Mouse (Mus musculus) MEL (cell line): ENCODE results near the gene Scamp2. TPM values are rescaled to one million over a fixed set of nuclear protein-coding genes. Genes with fewer than 3 reads are reported as not detected.

Experiments
- DNase-seq: peaks from one replicate; pipeline ENCODE4 v3.0.0; 2011; ENCODE audit warnings: low read depth, low spot score
- H3K27ac ChIP-seq: 2 replicates; pipeline ENCODE4 v1.5.1; 2012; ENCODE audit warnings: low read depth, mild to moderate bottlenecking, control low read depth, low read length, moderate library complexity; ENCODE audit not compliant: control insufficient read depth
- H3K27me3 ChIP-seq, 2 experiments: fragments of 150-350 bp in 1 of 2; sonication (generic) in 1 of 2; 2 replicates each; pipeline ENCODE4 v1.6.1; 2012; ENCODE audit warnings: low read length in 2 of 2, mild to moderate bottlenecking in 2 of 2, improper control_type of control experiment in 1 of 2, moderate library complexity in 1 of 2; ENCODE audit not compliant: insufficient read depth in 2 of 2, control insufficient read depth in 1 of 2
- H3K36me3 ChIP-seq, 2 experiments: 2 replicates each; pipeline ENCODE4 v1.6.1; 2012 to 2014; ENCODE audit warnings: low read length in 2 of 2, improper control_type of control experiment in 1 of 2, inconsistent platforms in 1 of 2, mild to moderate bottlenecking in 1 of 2; ENCODE audit not compliant: insufficient read depth in 2 of 2, control insufficient read depth in 1 of 2
- H3K4me1 ChIP-seq, 2 experiments: fragments of 150-350 bp in 1 of 2; sonication (generic) in 1 of 2; 2 replicates each; pipeline ENCODE4 v1.6.1; 2012; ENCODE audit warnings: low read length in 2 of 2, improper control_type of control experiment in 1 of 2, mild to moderate bottlenecking in 1 of 2; ENCODE audit not compliant: insufficient read depth in 2 of 2, control insufficient read depth in 1 of 2
- H3K4me3 ChIP-seq, 2 experiments: fragments of 150-350 bp in 1 of 2; sonication (generic) in 1 of 2; 2 replicates each; pipeline ENCODE4 v1.5.1; 2012; ENCODE audit warnings: low read depth in 2 of 2, low read length in 2 of 2, mild to moderate bottlenecking in 2 of 2, moderate library complexity in 2 of 2, control low read depth in 1 of 2, improper control_type of control experiment in 1 of 2; ENCODE audit not compliant: control insufficient read depth in 1 of 2, insufficient read depth in 1 of 2
- H3K79me2 ChIP-seq: 2 replicates; pipeline ENCODE4 v1.6.1; 2012; ENCODE audit warnings: mild to moderate bottlenecking, low read length, moderate library complexity; ENCODE audit not compliant: control insufficient read depth, poor library complexity, insufficient read depth
- H3K9ac ChIP-seq: 2 replicates; pipeline ENCODE4 v1.6.1; 2012; ENCODE audit warnings: low read depth, mild to moderate bottlenecking, control low read depth, low read length, moderate library complexity; ENCODE audit not compliant: control insufficient read depth, poor library complexity, severe bottlenecking
- H3K9me3 ChIP-seq: fragments of 150-350 bp; sonication (generic); replicated peaks from 2 replicates; pipeline ENCODE4 v1.6.1; 2012; ENCODE audit warnings: mild to moderate bottlenecking, low read length, improper control_type of control experiment, moderate library complexity; ENCODE audit not compliant: insufficient read depth
- CHD1 ChIP-seq: IDR thresholded peaks from 2 replicates; pipeline ENCODE4 v1.6.1; 2012; ENCODE audit warnings: low read depth, mild to moderate bottlenecking, inconsistent platforms, low read length, improper control_type of control experiment
- CHD2 ChIP-seq: IDR thresholded peaks from 2 replicates; pipeline ENCODE4 v1.6.1; 2011; ENCODE audit warnings: low read length, improper control_type of control experiment
- CTCF ChIP-seq, 3 experiments: IDR thresholded peaks in 2 of 3; conservative IDR thresholded peaks in 1 of 3; 2 replicates each; pipeline ENCODE4 v1.5.1; 2011 to 2012; ENCODE audit warnings: low read length in 3 of 3, low read depth in 2 of 3, mild to moderate bottlenecking in 2 of 3, improper control_type of control experiment in 1 of 3, inconsistent platforms in 1 of 3, mixed read lengths in 1 of 3, moderate library complexity in 1 of 3; ENCODE audit not compliant: control insufficient read depth in 1 of 3, insufficient read depth in 1 of 3, poor library complexity in 1 of 3, severe bottlenecking in 1 of 3
- E2F4 ChIP-seq: IDR thresholded peaks from 2 replicates; pipeline ENCODE4 v1.6.1; 2011; ENCODE audit warnings: low read depth, low read length, improper control_type of control experiment, borderline replicate concordance
- ELF1 ChIP-seq: IDR thresholded peaks from 2 replicates; pipeline ENCODE4 v1.6.1; 2014; ENCODE audit warnings: low read depth, mild to moderate bottlenecking, inconsistent platforms, low read length, improper control_type of control experiment, moderate library complexity
- EP300 ChIP-seq, 2 experiments: IDR thresholded peaks; 2 replicates each; pipeline ENCODE4 v1.6.1; 2011; ENCODE audit warnings: improper control_type of control experiment in 2 of 2, low read length in 2 of 2, low read depth in 1 of 2, mild to moderate bottlenecking in 1 of 2
- ETS1 ChIP-seq: IDR thresholded peaks from 2 replicates; pipeline ENCODE4 v1.6.1; 2012; ENCODE audit warnings: low read depth, mild to moderate bottlenecking, inconsistent platforms, low read length, improper control_type of control experiment, moderate library complexity
- GABPA ChIP-seq: IDR thresholded peaks from 2 replicates; pipeline ENCODE4 v1.6.1; 2012; ENCODE audit warnings: low read depth, mild to moderate bottlenecking, inconsistent platforms, low read length, improper control_type of control experiment, moderate library complexity
- GATA1 ChIP-seq: IDR thresholded peaks from 2 replicates; pipeline ENCODE4 v1.6.1; 2011; ENCODE audit warnings: low read depth, low read length, improper control_type of control experiment
- HCFC1 ChIP-seq: IDR thresholded peaks from 2 replicates; pipeline ENCODE4 v1.6.1; 2012; ENCODE audit warnings: low read depth, mild to moderate bottlenecking, inconsistent platforms, low read length, improper control_type of control experiment, moderate library complexity
- MAFK ChIP-seq: IDR thresholded peaks from 2 replicates; pipeline ENCODE4 v1.6.1; 2011; ENCODE audit warnings: low read depth, mild to moderate bottlenecking, low read length, improper control_type of control experiment, borderline replicate concordance
- MAX ChIP-seq: IDR thresholded peaks from 2 replicates; pipeline ENCODE4 v1.6.1; 2011; ENCODE audit warnings: low read length, improper control_type of control experiment
- MAZ ChIP-seq: IDR thresholded peaks from 2 replicates; pipeline ENCODE4 v1.6.1; 2012; ENCODE audit warnings: low read depth, mild to moderate bottlenecking, inconsistent platforms, low read length, improper control_type of control experiment
- MEF2A ChIP-seq: IDR thresholded peaks from 2 replicates; pipeline ENCODE4 v1.6.1; 2014; ENCODE audit warnings: low read depth, mild to moderate bottlenecking, inconsistent platforms, low read length, improper control_type of control experiment; ENCODE audit not compliant: poor library complexity, insufficient replicate concordance, severe bottlenecking; ENCODE audit errors: extremely low read depth
- MXI1 ChIP-seq: IDR thresholded peaks from 2 replicates; pipeline ENCODE4 v1.6.1; 2011; ENCODE audit warnings: mild to moderate bottlenecking, low read depth, low read length, improper control_type of control experiment
- MYB ChIP-seq: IDR thresholded peaks from 2 replicates; pipeline ENCODE4 v1.6.1; 2011; ENCODE audit warnings: mild to moderate bottlenecking, low read depth, low read length, improper control_type of control experiment
- MYC ChIP-seq: IDR thresholded peaks from 2 replicates; pipeline ENCODE4 v1.6.1; 2011; ENCODE audit warnings: low read depth, mild to moderate bottlenecking, low read length, improper control_type of control experiment, moderate library complexity
- NELFE ChIP-seq: IDR thresholded peaks from 2 replicates; pipeline ENCODE4 v1.6.1; 2011; ENCODE audit warnings: low read depth, low read length, improper control_type of control experiment
- NRF1 ChIP-seq: IDR thresholded peaks from 2 replicates; pipeline ENCODE4 v1.6.1; 2014; ENCODE audit warnings: low read depth, mild to moderate bottlenecking, inconsistent platforms, low read length, improper control_type of control experiment, moderate library complexity; ENCODE audit not compliant: poor library complexity, insufficient read depth, severe bottlenecking
- POLR2A ChIP-seq, 2 experiments: IDR thresholded peaks; 2 replicates each; pipeline ENCODE4 v1.6.1; 2011 to 2012; ENCODE audit warnings: low read length in 2 of 2, mild to moderate bottlenecking in 2 of 2, control low read depth in 1 of 2, improper control_type of control experiment in 1 of 2, low read depth in 1 of 2, moderate library complexity in 1 of 2; ENCODE audit not compliant: control insufficient read depth in 1 of 2, insufficient read depth in 1 of 2, poor library complexity in 1 of 2
- POLR2AphosphoS2 ChIP-seq: IDR thresholded peaks from 2 replicates; pipeline ENCODE4 v1.6.1; 2011; ENCODE audit warnings: low read length, improper control_type of control experiment
- POLR2AphosphoS5 ChIP-seq: IDR thresholded peaks from 2 replicates; pipeline ENCODE4 v1.6.1; 2012; ENCODE audit warnings: low read depth, borderline replicate concordance, mild to moderate bottlenecking, inconsistent platforms, low read length, moderate library complexity, mixed read lengths
- RAD21 ChIP-seq: IDR thresholded peaks from 2 replicates; pipeline ENCODE4 v1.6.1; 2011; ENCODE audit warnings: mild to moderate bottlenecking, low read depth, low read length, improper control_type of control experiment
- RCOR1 ChIP-seq: IDR thresholded peaks from 2 replicates; pipeline ENCODE4 v1.6.1; 2012; ENCODE audit warnings: low read depth, mild to moderate bottlenecking, inconsistent platforms, low read length, improper control_type of control experiment
- SIN3A ChIP-seq: IDR thresholded peaks from 2 replicates; pipeline ENCODE4 v1.6.1; 2012; ENCODE audit warnings: low read length, improper control_type of control experiment, inconsistent platforms
- SMC3 ChIP-seq: IDR thresholded peaks from 2 replicates; pipeline ENCODE4 v1.6.1; 2011; ENCODE audit warnings: low read depth, low read length, improper control_type of control experiment
- TAL1 ChIP-seq: IDR thresholded peaks from 2 replicates; pipeline ENCODE4 v1.6.1; 2012; ENCODE audit warnings: mild to moderate bottlenecking, inconsistent platforms, low read length, moderate library complexity, mixed read lengths
- TBP ChIP-seq: IDR thresholded peaks from 2 replicates; pipeline ENCODE4 v1.8.0; 2011; ENCODE audit warnings: low read depth, low read length, improper control_type of control experiment
- TCF12 ChIP-seq: IDR thresholded peaks from 2 replicates; pipeline ENCODE4 v1.6.1; 2014; ENCODE audit warnings: low read depth, mild to moderate bottlenecking, inconsistent platforms, low read length, improper control_type of control experiment, moderate library complexity
- USF1 ChIP-seq: IDR thresholded peaks from 2 replicates; pipeline ENCODE4 v1.6.1; 2014; ENCODE audit warnings: low read depth, mild to moderate bottlenecking, inconsistent platforms, low read length, improper control_type of control experiment, moderate library complexity
- USF2 ChIP-seq, 2 experiments: IDR thresholded peaks; 2 replicates each; pipeline ENCODE4 v1.6.1; 2011 to 2012; ENCODE audit warnings: improper control_type of control experiment in 2 of 2, low read length in 2 of 2, borderline replicate concordance in 1 of 2, inconsistent platforms in 1 of 2, low read depth in 1 of 2, mild to moderate bottlenecking in 1 of 2; ENCODE audit not compliant: insufficient read depth in 1 of 2
- ZC3H11A ChIP-seq: IDR thresholded peaks from 2 replicates; pipeline ENCODE4 v1.6.1; 2012; ENCODE audit warnings: low read depth, mild to moderate bottlenecking, inconsistent platforms, low read length, improper control_type of control experiment
- ZKSCAN1 ChIP-seq: IDR thresholded peaks from 2 replicates; pipeline ENCODE4 v1.6.1; 2012; ENCODE audit warnings: low read depth, mild to moderate bottlenecking, inconsistent platforms, low read length, improper control_type of control experiment, moderate library complexity
- ZMIZ1 ChIP-seq: IDR thresholded peaks from 2 replicates; pipeline ENCODE4 v1.6.1; 2012; ENCODE audit warnings: low read depth, mild to moderate bottlenecking, inconsistent platforms, low read length, improper control_type of control experiment, moderate library complexity
- ZNF384 ChIP-seq: IDR thresholded peaks from 2 replicates; pipeline ENCODE4 v1.6.1; 2012; ENCODE audit warnings: low read depth, mild to moderate bottlenecking, inconsistent platforms, low read length, improper control_type of control experiment
- polyA plus RNA-seq, 2 experiments: library from polyadenylated mRNA; stranded (reverse) in 1 of 2; unstranded in 1 of 2; fragments of >175 nt in 1 of 2; fragments of >200 nt in 1 of 2; gene quantifications; 2 replicates each; pipeline versions ENCODE4 v1.2.1 to v1.2.4; 2012; ENCODE audit warnings: low replicate concordance in 2 of 2, low read depth in 1 of 2; ENCODE audit not compliant: insufficient read length in 2 of 2, insufficient read depth in 1 of 2, missing spikeins in 1 of 2
- total RNA-seq: library from RNA; depleted of rRNA; stranded (reverse); fragments of 300-350 nt; gene quantifications from 2 replicates; pipeline ENCODE4 v1.2.3, GENCODE M21; 2012

The Scamp2 gene
- total and polyA plus RNA-seq, 3 experiments: 35.4 to 51.4 TPM; not detected in 1

GRCm38 (mm10) chr9:57521056-57521911, 39.5 kb upstream of the Scamp2 start, which contains the start of gene Cox5a:
Cox5a (plus strand) TSS chr9:57521274.
- H3K4me1 ChIP-seq: peaks cover 9 to 15% of the 10 kb centered on the region in 2 experiments
- H3K4me3 ChIP-seq: peak within 1 kb of the TSS; percentile 79 to 98
- H3K36me3 ChIP-seq: peaks cover 0 to 32% of the 10 kb centered on the region in 2 experiments; a peak in 3 of 4 replicates
- peak within 1 kb of the TSS; percentile 64 for H3K27ac ChIP-seq
- no peaks in the 10 kb centered on the region for H3K9me3 ChIP-seq
- peak within 1 kb of the TSS; percentile 86 for H3K9ac ChIP-seq
- H3K27me3 ChIP-seq: no peaks in the 10 kb centered on the region
- DNase-seq: peak; percentile 96
- peaks cover 48% of the 10 kb centered on the region for H3K79me2 ChIP-seq
- peak; percentile 90 for TF ChIP-seq MAX
- TF ChIP-seq CHD2: no peak
- no peak for TF ChIP-seq CTCF (IDR thresholded peaks at IDR 0.05 in 2 of 3, conservative IDR thresholded peaks at IDR 0.05 in 1 of 3; ENCODE audit: control insufficient read depth in 1 of 3, insufficient read depth in 1 of 3, low read depth in 2 of 3, low read length in 3 of 3, poor library complexity in 1 of 3, severe bottlenecking in 1 of 3)
- no peak for TF ChIP-seq MEF2A
- TF ChIP-seq GABPA: no peak
- TF ChIP-seq ZKSCAN1: no peak
- TF ChIP-seq GATA1: no peak
- TF ChIP-seq ELF1: peak; percentile 81
- TF ChIP-seq TAL1: no peak
- no peak for TF ChIP-seq ZC3H11A
- peak; percentile 32; the same call in 1 of the 2 replicates for TF ChIP-seq ETS1
- TF ChIP-seq POLR2A (IDR thresholded peaks at IDR 0.05; ENCODE audit: control insufficient read depth in 1 of 2, insufficient read depth in 1 of 2, low read depth in 1 of 2, low read length in 2 of 2, poor library complexity in 1 of 2): peak; percentile 93 to 99
- no peak; the same call in none of the 2 replicates for TF ChIP-seq TBP
- peak; percentile 98 for TF ChIP-seq NELFE
- TF ChIP-seq ZMIZ1: peak; percentile 90
- TF ChIP-seq MAZ: peak; percentile 37; the same call in 1 of the 2 replicates
- TF ChIP-seq USF2 (IDR thresholded peaks at IDR 0.05; ENCODE audit: borderline replicate concordance in 1 of 2, insufficient read depth in 1 of 2, low read depth in 1 of 2, low read length in 2 of 2): no peak
- TF ChIP-seq SMC3: no peak
- TF ChIP-seq E2F4: peak; percentile 61; the same call in 1 of the 2 replicates
- TF ChIP-seq TCF12: peak; percentile 79
- TF ChIP-seq MAFK: no peak
- peak; percentile 93 for TF ChIP-seq MYC
- TF ChIP-seq RAD21: no peak
- TF ChIP-seq ZNF384: no peak
- TF ChIP-seq EP300 (IDR thresholded peaks at IDR 0.05; ENCODE audit: low read depth in 1 of 2, low read length in 2 of 2): no peak; a peak in 1 of 4 replicates
- TF ChIP-seq USF1: no peak
- no peak for TF ChIP-seq CHD1
- TF ChIP-seq NRF1: peak; percentile 44; the same call in 1 of the 2 replicates
- peak; percentile 87 for TF ChIP-seq HCFC1
- peak; percentile 84 for TF ChIP-seq SIN3A
- TF ChIP-seq MXI1: peak; percentile 91; the same call in 1 of the 2 replicates
- no peak for TF ChIP-seq MYB
- peak; percentile 90 for TF ChIP-seq POLR2AphosphoS2
- TF ChIP-seq RCOR1: no peak
- TF ChIP-seq POLR2AphosphoS5: 0 out of 2 replicates have a peak, but pooled peaks have one; percentile 27
